ENCODE assay signal across 8 mouse cellular contexts in the genomic region with DNA sequence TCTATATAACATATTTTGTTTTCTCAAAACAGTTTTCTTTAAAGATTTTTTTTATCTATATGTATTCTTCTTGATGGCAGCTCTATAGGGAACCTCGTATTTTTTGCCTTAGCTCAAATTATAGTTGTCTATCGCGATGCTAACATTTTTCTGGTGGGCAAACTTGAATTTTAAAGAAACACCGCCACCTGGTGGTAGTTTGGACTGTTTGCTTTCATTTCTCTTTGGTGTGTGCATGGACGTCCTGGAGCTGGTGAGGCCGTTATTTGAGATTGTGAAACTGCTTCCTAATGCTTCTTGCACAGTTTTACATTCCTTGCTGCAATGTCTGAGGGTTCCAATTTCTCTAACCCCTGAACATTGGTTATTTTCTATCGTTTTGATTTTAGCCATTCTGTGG. TPM values are rescaled to one million over a fixed set of nuclear protein-coding genes. Genes with fewer than 3 reads are reported as not detected.
DNase-seq lines count a peak whose midpoint lies in the region; ATAC-seq and TF ChIP-seq lines count a peak whose summit lies in the region.

No protein-coding gene starts in this region.

- no peak overlapping the region for H3K4me3 ChIP-seq in embryonic facial prominence, embryonic 13.5 days
- H3K4me3 ChIP-seq in heart, postnatal 0 days (ENCODE audit: low read depth, low read length), result no peak overlapping the region
- H3K4me3 ChIP-seq in layer of hippocampus, adult 2 months, result no peak overlapping the region
- H3K4me3 ChIP-seq in lung, embryonic 14.5 days (ENCODE audit: low read depth, low read length), result no peak overlapping the region
- H3K4me3 ChIP-seq in neural tube, embryonic 15.5 days (replicated peaks), result no peak overlapping the region

- no peak for TF ChIP-seq EP300 in heart, postnatal 0 days (IDR thresholded peaks at IDR 0.05; ENCODE audit: low read depth)

- no peaks in the 10 kb centered on the region for H3K36me3 ChIP-seq in embryonic facial prominence, embryonic 13.5 days
- no peaks in the 10 kb centered on the region for H3K36me3 ChIP-seq in heart, postnatal 0 days (replicated peaks; ENCODE audit: control insufficient read depth, insufficient read depth, low read length)
- no peaks in the 10 kb centered on the region for H3K36me3 ChIP-seq in lung, embryonic 14.5 days (ENCODE audit: insufficient read depth)
- H3K36me3 ChIP-seq in neural tube, embryonic 15.5 days, result no peaks in the 10 kb centered on the region

- peak; percentile 65 to 80 for DNase-seq in CD8-positive naive resting alpha-beta T cell, adult 2 months (ENCODE audit: low read depth in 2 of 2, low spot score in 2 of 2)
- DNase-seq in adrenal gland, postnatal 4 days (ENCODE audit: low spot score in 2 of 2), result peak; percentile 18 to 61
- peak; percentile 79 for DNase-seq in heart, postnatal 0 days (ENCODE audit: low spot score)
- DNase-seq in layer of hippocampus, adult 2 months (ENCODE audit: low spot score in 2 of 2), result peak; percentile 81 to 88
- DNase-seq in lung, embryonic 14.5 days, result peak; percentile 96
- DNase-seq in thymus, postnatal 0 days (ENCODE audit: low spot score), result peak; percentile 85

- peak; percentile 77 for TF ChIP-seq CTCF in heart, postnatal 0 days (IDR thresholded peaks at IDR 0.05; ENCODE audit: low read depth)
- peak; percentile 93 for TF ChIP-seq CTCF in layer of hippocampus, adult 2 months (conservative IDR thresholded peaks at IDR 0.05)
- peak; percentile 80 for TF ChIP-seq CTCF in lung, embryonic 14.5 days (IDR thresholded peaks at IDR 0.05; ENCODE audit: low read depth)

- no peaks in the 10 kb centered on the region for H3K4me1 ChIP-seq in embryonic facial prominence, embryonic 13.5 days
- no peaks in the 10 kb centered on the region for H3K4me1 ChIP-seq in heart, postnatal 0 days (ENCODE audit: control insufficient read depth, insufficient read depth)
- H3K4me1 ChIP-seq in lung, embryonic 14.5 days (ENCODE audit: insufficient read depth), result no peaks in the 10 kb centered on the region
- no peaks in the 10 kb centered on the region for H3K4me1 ChIP-seq in neural tube, embryonic 15.5 days

- no peaks in the 10 kb centered on the region for H3K27me3 ChIP-seq in embryonic facial prominence, embryonic 13.5 days
- no peaks in the 10 kb centered on the region for H3K27me3 ChIP-seq in heart, postnatal 0 days (ENCODE audit: control insufficient read depth, insufficient read depth, low read length)
- no peaks in the 10 kb centered on the region for H3K27me3 ChIP-seq in lung, embryonic 14.5 days (ENCODE audit: insufficient read depth, low read length)
- H3K27me3 ChIP-seq in neural tube, embryonic 15.5 days (replicated peaks), result no peaks in the 10 kb centered on the region

- H3K9me3 ChIP-seq in embryonic facial prominence, embryonic 13.5 days, result no peaks in the 10 kb centered on the region
- H3K9me3 ChIP-seq in heart, postnatal 0 days (replicated peaks; ENCODE audit: control insufficient read depth, low read length), result peaks cover 10% of the 10 kb centered on the region
- no peaks in the 10 kb centered on the region for H3K9me3 ChIP-seq in lung, embryonic 14.5 days (ENCODE audit: low read depth, low read length)
- H3K9me3 ChIP-seq in neural tube, embryonic 15.5 days (replicated peaks), result no peaks in the 10 kb centered on the region

- 0 out of 2 replicates have a peak overlapping the region, but pooled peaks have one; percentile 20 for H3K4me2 ChIP-seq in embryonic facial prominence, embryonic 13.5 days
- H3K4me2 ChIP-seq in heart, postnatal 0 days (ENCODE audit: low read depth, low read length), result no peak overlapping the region
- 0 out of 2 replicates have a peak overlapping the region, but pooled peaks have one; percentile 20 for H3K4me2 ChIP-seq in lung, embryonic 14.5 days
- no peak overlapping the region for H3K4me2 ChIP-seq in neural tube, embryonic 15.5 days

- ATAC-seq in embryonic facial prominence, embryonic 13.5 days (ENCODE audit: insufficient number of reproducible peaks, insufficient read depth, low FRiP score, low TSS enrichment, low read depth), result no peak
- 0 out of 2 replicates have a peak, but pooled peaks have one; percentile 41 for ATAC-seq in heart, postnatal 0 days (ENCODE audit: insufficient read depth, low read depth)
- ATAC-seq in lung, embryonic 14.5 days (ENCODE audit: insufficient read depth), result peak; percentile 58
- peak; percentile 79; the same call in 1 of the 2 replicates for ATAC-seq in neural tube, embryonic 15.5 days (ENCODE audit: low FRiP score)

- 2% methylated on average over 7 of the region's 7 CpGs for WGBS in embryonic facial prominence, embryonic 13.5 days
- WGBS in heart, postnatal 0 days, result 3% methylated on average over 7 of the region's 7 CpGs
- 1% methylated on average over 7 of the region's 7 CpGs for WGBS in lung, embryonic 14.5 days
- WGBS in neural tube, embryonic 15.5 days, result 1% methylated on average over 7 of the region's 7 CpGs

- no peak overlapping the region for H3K9ac ChIP-seq in embryonic facial prominence, embryonic 13.5 days
- H3K9ac ChIP-seq in heart, postnatal 0 days (replicated peaks; ENCODE audit: low read depth, low read length), result no peak overlapping the region
- no peak overlapping the region for H3K9ac ChIP-seq in lung, embryonic 14.5 days
- H3K9ac ChIP-seq in neural tube, embryonic 15.5 days (replicated peaks), result no peak overlapping the region

- no peak overlapping the region for H3K27ac ChIP-seq in embryonic facial prominence, embryonic 13.5 days
- no peak overlapping the region for H3K27ac ChIP-seq in heart, postnatal 0 days (ENCODE audit: low read depth)
- H3K27ac ChIP-seq in layer of hippocampus, adult 2 months, result no peak overlapping the region
- H3K27ac ChIP-seq in lung, embryonic 14.5 days (ENCODE audit: low read depth), result no peak overlapping the region
- H3K27ac ChIP-seq in neural tube, embryonic 15.5 days (replicated peaks), result no peak overlapping the region

RNA-seq across cellular contexts. Expression of a gene that starts 11.8 kb away (rescaled TPM):
- 10 to 100 TPM; 64.9 to 67.0 TPM for total RNA-seq in adrenal gland, postnatal 4 days (2021)
- polyA plus RNA-seq in embryonic facial prominence, embryonic 13.5 days (2015; fragmentation: Nextera tagmentation; extraction: Ambion mirVana), result 25.1 and 29.1 TPM in 2 replicates
- total RNA-seq in heart, postnatal 0 days (2014; rRNA removed; ENCODE audit: low replicate concordance), result 68.4 and 117 TPM in 2 replicates
- 262 and 267 TPM in 2 replicates for polyA plus RNA-seq in heart, postnatal 0 days (2015; fragmentation: Nextera tagmentation; extraction: Ambion mirVana)
- total RNA-seq in layer of hippocampus, adult 2 months (2021), result 10 to 100 TPM; 25.3 to 26.6 TPM
- polyA plus RNA-seq in lung, embryonic 14.5 days (2014; fragmentation: Nextera tagmentation; extraction: Ambion mirVana), result 17.7 and 17.9 TPM in 2 replicates
- 40.0 and 43.0 TPM in 2 replicates for polyA plus RNA-seq in neural tube, embryonic 15.5 days (2015; fragmentation: Nextera tagmentation; extraction: Ambion mirVana)
- 58.4 and 60.0 TPM in 2 replicates for polyA plus RNA-seq in thymus, postnatal 0 days (2015; fragmentation: Nextera tagmentation; extraction: Ambion mirVana)

RNA-seq across cellular contexts. Expression of a gene that starts 20.4 kb away (rescaled TPM):
- total RNA-seq in adrenal gland, postnatal 4 days (2021), result 100 to 1,000 TPM; 147 to 163 TPM
- 38.1 and 50.3 TPM in 2 replicates for polyA plus RNA-seq in embryonic facial prominence, embryonic 13.5 days (2015; fragmentation: Nextera tagmentation; extraction: Ambion mirVana)
- 61.4 and 69.2 TPM in 2 replicates for total RNA-seq in heart, postnatal 0 days (2014; rRNA removed; ENCODE audit: low replicate concordance)
- polyA plus RNA-seq in heart, postnatal 0 days (2015; fragmentation: Nextera tagmentation; extraction: Ambion mirVana), result 14.9 and 15.3 TPM in 2 replicates
- total RNA-seq in layer of hippocampus, adult 2 months (2021), result 10 to 100 TPM; 35.6 to 44.3 TPM
- polyA plus RNA-seq in lung, embryonic 14.5 days (2014; fragmentation: Nextera tagmentation; extraction: Ambion mirVana), result 69.6 and 74.6 TPM in 2 replicates
- polyA plus RNA-seq in neural tube, embryonic 15.5 days (2015; fragmentation: Nextera tagmentation; extraction: Ambion mirVana), result 17.3 and 27.9 TPM in 2 replicates
- polyA plus RNA-seq in thymus, postnatal 0 days (2015; fragmentation: Nextera tagmentation; extraction: Ambion mirVana), result 61.3 and 64.5 TPM in 2 replicates

RNA-seq across cellular contexts. Expression of a gene that starts 56.5 kb away (rescaled TPM):
- total RNA-seq in adrenal gland, postnatal 4 days (2021), result 10 to 100 TPM; 27.4 to 32.9 TPM
- 22.8 and 26.6 TPM in 2 replicates for polyA plus RNA-seq in embryonic facial prominence, embryonic 13.5 days (2015; fragmentation: Nextera tagmentation; extraction: Ambion mirVana)
- total RNA-seq in heart, postnatal 0 days (2014; rRNA removed; ENCODE audit: low replicate concordance), result 14.7 and 16.3 TPM in 2 replicates
- polyA plus RNA-seq in heart, postnatal 0 days (2015; fragmentation: Nextera tagmentation; extraction: Ambion mirVana), result 11.3 TPM in 2 replicates
- total RNA-seq in layer of hippocampus, adult 2 months (2021), result 10 to 100 TPM; 12.8 to 13.6 TPM
- polyA plus RNA-seq in lung, embryonic 14.5 days (2014; fragmentation: Nextera tagmentation; extraction: Ambion mirVana), result 29.3 and 29.6 TPM in 2 replicates
- 45.7 and 45.8 TPM in 2 replicates for polyA plus RNA-seq in neural tube, embryonic 15.5 days (2015; fragmentation: Nextera tagmentation; extraction: Ambion mirVana)
- polyA plus RNA-seq in thymus, postnatal 0 days (2015; fragmentation: Nextera tagmentation; extraction: Ambion mirVana), result 12.0 and 13.7 TPM in 2 replicates

Comparison
In these comparisons a context has a peak if more than half of its experiments do, and no peak if none do; other contexts are left out.
1. DNase-seq: peak in every context shown above with its lines; median percentile 96 in lung, embryonic 14.5 days; 85 in thymus, postnatal 0 days; 84 in layer of hippocampus, adult 2 months; 79 in heart, postnatal 0 days; 72 in CD8-positive naive resting alpha-beta T cell, adult 2 months; 40 in adrenal gland, postnatal 4 days.
2. H3K4me2 ChIP-seq: peak in embryonic facial prominence, embryonic 13.5 days (single experiment) and lung, embryonic 14.5 days (single experiment); none in heart, postnatal 0 days (single experiment) and neural tube, embryonic 15.5 days (single experiment).
3. Peak in every context shown above with its lines, with median percentiles within 50 percentile points of each other: CTCF ChIP-seq.